Mouse (Mus musculus) kidney, adult 18-20 months (tissue): ENCODE measurements around the gene E130308A19Rik.

Source experiments
- DNase-seq: peaks from one replicate; pipeline ENCODE4 v3.0.0; 2021

The E130308A19Rik gene

DNA sequence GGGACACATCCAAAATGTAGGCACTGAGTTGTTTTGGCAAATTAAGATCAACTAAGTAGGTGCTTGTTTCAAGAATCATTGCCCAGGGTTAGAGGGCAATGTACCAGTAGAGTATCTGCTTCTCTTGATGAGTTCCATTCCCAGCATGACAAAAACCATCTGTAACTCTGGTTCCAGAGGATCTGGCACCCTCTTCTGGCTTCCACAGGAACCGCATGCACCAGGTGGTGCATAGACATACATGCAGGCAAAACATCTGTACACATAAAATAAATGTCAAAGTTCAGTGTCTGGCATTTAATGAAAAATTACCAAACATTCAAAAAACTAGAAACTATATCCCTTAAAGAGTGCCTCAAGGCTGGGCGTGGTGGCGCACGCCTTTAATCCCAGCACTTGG, 113.3 kb downstream of the E130308A19Rik start:
- no peak for DNase-seq

DNA sequence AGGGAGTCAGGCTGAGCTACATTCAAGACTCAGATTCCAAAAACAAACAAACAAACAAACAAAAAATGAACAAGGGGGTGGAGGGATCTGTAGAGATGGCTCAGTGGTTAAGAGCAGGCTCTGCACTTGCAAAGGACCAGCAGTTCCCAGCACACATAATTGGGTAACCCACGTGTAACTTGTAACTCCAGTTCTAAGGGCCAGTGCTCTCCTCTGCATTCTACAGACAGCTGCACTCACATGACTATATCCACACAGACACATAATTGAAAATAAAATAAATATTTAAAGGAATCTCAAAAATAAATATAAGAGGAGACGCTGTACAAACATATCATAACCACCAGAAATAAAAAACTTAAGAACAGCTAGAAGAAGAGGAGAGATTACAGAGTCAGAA, 113.9 kb downstream of the E130308A19Rik start:
- DNase-seq, result no peak

DNA sequence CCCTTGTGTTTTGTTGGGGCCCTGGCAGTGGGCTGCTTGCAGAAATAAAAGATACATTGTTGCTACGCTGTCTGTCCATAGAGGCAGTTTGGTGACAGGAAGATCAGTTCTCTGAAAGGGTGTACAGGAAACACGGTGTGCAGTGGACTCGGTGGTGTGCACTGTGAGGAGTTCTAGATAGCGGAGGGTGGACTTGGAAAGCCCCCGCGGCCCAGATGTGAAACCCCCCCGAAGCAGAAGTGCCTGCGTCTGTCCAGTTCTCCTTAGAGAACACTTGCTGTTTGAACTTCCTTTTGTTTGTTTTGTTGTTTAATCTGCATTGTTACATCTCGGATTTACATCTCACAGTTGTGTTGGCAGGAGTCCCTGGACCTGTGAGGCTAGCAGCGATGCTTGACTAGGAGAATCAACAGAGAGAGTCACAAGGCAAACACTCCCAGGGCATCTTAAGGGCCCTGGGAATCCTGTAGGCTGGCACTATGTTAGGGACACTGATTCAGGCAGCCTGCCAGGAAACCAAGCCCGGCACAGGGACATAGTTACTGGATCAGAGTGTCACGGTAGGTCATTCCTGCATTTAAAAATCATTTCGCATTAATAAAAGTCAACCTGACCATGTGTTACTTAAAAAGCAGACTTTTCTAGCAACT, 127.6 kb downstream of the E130308A19Rik start:
- peak; percentile 25 for DNase-seq

DNA sequence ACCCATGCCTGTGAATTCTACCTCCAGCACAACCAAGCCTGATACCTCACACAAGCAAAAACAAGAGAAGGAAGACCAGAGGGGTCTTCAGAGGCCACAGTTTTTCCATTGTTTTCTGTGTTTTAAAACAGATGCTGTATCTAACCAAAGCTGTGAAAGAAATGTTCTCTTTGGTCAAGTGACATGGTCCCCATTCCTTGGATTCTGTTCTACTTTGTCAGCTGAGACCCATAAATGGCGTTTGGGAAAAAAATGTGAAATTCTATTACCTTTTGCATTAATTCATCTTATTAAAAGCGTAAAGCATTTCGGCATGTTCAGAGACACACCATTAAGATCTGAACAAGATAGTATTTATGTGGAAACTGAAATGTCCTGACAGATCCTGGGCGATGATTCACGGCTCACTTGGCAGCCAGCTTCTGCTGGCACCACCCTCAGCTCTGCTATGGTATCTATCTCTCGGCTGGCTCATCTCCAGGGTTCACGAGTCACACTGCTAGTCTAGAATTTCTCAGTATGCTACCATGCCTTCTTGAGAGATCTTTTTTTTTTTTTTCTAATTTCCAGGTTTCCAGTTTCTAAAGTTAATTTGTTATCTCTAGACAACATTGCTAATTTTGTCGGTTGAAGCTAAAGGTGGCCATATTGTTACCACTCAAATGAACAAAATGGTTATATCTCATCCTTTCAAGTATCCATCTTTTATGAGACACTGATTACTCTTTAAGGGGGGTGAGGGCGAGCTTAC, 130.5 kb downstream of the E130308A19Rik start:
- DNase-seq, result peak; percentile 62

DNA sequence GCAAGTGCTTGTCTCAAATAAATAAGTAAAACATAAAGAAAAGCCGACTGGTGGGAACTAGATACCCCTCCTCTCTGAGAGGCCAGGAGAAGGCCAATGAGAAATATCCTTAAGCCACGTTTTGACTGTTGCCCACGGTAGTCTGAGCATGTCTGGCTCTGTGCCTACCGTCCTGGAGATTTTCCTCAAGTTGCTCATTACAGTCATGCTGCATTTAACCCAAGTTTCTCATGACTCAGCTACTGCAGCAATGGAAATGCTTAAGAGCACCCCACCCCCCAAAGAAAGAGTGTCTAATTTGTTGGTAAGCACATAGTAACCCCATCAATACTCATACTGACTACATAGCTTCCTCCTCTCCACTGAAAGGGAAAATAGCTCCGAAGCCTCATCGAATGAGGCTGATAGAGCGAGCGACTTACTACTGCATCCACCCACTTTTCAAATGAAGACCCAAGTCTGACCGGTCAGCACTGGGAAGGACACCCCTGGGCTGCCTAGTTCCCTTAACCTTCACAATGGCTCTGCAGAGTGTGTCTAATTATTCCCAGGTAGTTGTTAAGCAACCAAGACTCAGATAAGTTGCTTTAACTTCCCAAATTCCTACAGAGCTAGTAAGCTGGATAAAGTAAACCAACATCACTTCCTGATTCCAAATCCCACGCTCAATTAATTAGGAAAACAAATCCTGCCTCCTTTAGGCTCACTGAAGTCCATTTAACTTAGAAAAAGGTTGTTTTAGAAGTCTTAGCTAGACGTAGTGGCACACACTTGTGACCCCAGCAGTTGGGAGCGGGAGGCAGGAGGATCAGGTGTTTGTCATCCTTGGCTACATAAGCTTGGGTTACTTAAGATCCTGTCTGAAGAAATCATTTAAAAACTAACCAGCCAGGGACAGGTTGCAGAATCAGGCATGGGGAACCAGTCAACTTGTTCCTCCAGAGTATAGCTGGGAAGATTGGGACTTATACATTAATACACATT, 131.7 kb downstream of the E130308A19Rik start:
- DNase-seq, result peak; percentile 32

DNA sequence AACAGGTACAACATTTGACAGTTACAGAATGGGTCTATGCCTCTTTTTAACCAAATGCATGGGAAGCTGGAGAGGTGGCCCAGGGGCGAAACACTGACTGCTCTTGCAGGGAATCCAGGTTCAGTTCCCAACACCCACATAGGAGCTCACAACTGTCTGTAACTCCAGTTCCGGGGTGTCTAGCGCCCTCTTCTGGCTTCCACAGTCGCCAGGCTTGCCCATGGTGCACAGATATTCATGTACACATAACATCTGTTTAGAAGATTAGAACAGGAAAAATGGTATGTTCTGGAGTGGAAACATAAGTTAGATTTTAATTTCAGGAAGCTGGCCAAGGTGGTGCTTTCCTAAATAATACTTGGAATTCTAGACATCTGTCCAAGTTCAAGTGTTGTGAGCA, 134.0 kb downstream of the E130308A19Rik start:
- no peak for DNase-seq

DNA sequence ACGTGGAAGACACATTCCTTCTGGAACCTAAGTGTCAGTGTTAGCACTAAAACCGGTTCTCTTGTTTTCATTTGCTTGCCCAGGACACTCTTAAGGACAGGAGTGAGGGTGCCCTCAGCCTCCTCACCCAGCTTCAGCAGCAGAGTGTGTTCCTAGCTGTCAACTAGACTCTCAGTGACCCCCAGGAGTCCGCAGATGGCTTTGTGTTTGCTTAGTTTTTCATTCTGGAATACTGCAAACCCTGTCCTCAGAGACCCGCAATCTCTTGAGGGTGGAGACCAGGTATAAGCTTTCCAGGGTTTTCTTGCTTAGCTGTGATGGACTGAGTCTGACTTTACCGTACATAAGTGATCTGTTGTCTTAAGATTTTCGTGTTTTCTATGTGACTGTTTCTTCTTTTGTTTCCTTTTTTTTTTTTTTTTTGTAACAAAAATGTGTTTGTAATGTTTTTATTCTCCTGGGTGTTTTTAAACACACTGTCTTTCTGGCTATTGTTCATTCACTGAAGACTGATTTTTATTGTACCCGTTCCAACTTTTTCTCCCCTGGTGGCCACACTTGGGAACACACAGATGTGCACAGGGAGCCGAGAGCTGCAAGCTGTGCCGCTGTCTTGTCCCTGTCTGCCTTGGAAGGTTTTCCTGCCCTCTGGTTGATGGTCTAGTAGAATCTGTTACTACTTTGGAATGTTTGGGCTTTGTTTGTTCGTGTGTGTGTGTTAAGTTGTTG, 134.8 kb downstream of the E130308A19Rik start:
- peak; percentile 63 for DNase-seq

DNA sequence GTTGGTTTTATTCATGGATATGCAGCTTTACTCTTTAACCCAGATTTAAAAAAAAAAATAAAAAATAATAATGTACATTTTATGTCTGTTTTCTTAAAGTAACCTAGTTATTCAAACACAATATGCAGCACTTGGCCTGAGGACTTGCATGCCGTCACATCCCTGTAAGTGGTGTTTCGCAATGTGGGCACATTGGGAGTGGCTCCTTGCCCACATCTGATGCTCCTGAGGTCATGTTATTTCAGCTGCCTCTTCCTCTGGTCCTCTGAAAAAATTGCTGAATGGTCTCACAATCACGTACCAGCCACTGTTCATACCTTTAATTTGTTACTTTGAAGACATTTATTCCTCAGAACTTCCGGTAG, 135.3 kb downstream of the E130308A19Rik start:
- DNase-seq, result no peak

DNA sequence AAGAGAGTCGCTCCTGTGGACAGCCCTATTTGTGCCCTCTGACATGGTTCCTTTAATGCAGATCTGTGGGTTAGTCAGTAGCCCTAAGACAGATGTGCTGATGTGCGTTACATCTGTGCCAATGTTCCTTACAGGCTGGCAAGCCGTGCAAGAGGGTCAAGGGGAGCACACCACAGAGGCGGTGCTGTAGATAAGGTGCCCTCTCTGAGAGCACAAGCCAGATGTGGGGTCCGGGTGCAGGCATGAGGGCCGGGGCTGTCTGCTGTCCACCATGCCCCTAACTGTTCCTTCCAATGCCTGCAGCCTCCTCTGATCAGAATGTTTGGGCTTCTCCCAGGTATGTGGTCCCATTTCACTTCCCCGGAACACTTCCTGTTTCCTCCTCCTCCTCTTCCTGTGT, 138.9 kb downstream of the E130308A19Rik start:
- no peak for DNase-seq

DNA sequence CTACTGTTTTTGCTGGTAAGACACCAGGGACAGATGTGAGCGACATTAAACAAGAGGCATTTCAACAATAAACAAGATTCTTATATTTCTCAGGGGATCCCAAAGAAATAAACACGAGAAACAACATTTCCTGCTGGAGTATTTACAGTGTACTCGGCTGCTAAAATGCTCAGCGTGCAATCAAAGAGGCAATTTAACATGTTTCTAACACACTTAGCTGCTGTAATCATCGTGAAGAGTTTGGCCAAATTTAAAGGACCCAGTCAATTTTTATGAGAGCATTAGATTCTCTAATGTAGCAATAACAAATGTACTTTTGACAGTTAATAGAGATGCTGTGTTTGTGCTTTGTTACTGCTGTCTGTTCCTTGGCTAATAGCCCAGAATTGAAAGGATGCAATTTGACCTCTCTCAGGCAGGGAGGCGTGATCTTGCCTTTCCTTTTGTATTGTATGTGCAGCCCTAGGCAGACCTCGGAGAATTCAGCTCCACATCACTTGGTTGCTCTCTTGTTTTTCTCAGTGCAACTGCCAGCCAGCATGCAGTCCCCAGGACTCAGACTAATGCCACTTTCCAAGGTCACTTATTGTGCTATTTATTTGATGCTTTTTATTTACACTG, 139.5 kb downstream of the E130308A19Rik start:
- no peak for DNase-seq

DNA sequence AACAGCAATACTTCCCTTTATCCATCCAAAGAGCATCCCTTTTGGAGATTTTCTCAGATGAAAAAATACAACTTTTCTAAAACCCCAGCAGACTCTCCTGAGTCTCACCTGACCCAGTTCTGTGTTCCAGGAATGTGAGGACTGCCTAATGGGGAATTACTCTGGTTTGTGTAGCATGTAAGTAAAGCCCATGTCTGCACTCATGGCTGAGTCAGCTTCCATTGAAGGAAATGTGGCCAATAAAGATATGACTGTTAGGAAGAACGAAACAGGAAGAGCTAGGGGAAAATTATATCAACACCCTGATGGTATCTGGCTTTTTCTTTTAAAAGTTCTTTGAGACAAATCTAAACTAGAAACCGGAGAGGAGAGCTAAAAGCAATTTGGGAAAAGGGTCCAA, 141.7 kb downstream of the E130308A19Rik start:
- no peak for DNase-seq

DNA sequence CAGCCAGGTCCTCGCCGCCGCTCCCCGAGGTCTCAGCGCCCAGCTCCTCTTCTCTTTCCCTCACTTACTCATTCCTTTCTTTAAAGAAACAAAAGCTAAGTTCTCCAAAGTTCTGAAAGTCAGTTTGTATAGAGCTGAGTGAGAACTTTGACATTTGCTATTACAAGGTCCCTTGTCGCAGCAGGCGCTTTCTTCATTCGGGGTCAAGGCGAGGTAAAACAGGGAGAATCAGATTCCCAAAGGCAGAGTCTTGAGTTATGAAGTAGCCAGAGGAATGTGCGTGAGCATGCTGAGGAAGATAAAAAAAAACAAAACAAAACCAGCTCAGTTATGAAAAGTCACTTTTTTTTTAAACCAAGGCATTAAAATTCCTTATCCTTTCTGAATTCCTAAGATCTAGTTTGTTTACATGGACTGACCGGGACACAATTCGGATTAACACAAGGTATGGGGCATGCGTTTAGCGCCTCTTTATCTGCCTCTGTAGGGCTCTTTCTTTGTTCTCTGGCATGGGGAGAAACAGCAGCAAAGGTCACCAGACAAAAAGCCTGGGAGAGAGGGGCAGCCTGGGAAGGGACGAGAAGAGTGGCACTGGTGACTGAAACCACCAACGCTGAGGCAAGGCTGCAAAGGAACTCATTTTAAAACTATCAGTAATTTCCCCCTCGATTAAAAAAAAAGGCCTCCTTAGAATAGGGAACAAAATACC, 146.3 kb downstream of the E130308A19Rik start:
- DNase-seq, result no peak

DNA sequence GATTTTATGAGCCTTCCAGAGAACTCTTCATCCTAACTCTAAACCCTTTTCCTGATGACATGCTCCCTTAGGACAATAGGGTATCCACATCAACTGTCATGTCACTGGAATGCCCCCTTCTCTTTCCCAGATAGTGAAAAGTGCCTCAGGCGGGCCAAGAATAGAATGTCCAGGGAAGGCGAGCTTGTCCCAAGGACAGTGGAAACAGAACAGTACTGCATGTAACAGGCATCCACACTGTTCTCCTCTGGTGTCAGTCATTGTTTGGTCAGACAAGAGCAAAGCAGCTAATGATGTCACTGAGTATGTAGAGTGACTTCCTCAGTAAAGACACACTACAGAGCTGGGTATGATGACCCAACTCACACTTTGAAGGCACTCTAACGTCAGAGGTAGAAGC, 151.8 kb downstream of the E130308A19Rik start:
- DNase-seq, result no peak

DNA sequence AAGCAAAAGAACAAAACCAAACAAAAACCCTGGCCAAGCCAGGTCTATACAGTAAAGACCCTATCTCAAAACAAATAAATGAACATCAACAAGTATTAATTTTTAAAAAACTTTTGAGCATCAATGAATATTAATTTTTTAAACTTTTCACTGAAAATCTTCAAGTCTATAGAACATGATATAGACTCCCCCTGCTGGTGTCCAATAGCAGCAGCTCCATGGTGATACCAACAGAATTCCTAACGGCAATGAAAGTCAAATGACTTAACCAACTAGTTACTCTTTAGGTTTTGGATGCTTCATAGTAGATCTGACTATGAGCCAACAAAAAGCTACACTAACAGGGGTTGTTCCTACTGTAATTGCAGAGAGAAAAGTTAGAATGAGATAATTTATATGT, 154.6 kb downstream of the E130308A19Rik start:
- no peak for DNase-seq

DNA sequence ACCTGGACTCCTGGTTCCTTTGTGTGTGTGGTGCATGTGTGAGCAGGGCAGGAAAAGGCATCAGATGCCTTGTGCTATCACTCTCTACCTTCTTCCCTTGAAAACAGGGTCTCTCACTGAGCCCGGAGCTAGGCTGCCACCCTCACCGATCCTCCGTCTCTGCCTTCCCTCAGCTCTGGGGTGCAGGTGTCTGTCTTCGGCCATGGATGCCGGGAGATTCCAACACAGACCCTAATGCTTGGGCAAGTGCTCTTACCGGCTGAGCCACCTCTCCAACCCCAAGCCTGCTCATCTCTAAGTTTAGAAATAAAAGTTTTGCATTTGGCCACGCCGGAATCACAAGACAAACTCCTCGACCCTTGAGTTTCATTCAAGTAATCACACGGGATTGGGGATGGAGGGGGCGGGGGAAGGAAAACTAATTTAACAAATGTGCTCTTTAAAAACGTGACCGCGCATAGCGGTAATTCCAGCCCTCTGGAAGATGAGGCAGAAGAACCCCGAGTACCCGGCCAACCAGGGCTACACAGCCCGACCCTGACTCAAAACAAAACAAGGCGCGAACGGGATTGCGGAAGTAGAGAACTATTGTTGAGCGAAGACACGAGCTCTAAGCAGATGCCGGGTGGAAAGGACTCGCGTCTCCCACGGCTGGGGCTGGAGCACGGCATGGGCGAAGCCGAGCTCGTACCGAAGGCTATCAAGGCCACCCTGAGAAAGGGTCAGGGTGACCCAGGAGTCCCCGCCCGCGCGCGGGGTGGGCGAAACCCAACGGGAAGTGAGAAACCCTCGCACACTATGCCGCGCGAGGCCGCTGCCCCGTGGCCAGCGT, 157.1 kb downstream of the E130308A19Rik start:
- DNase-seq, result no peak

DNA sequence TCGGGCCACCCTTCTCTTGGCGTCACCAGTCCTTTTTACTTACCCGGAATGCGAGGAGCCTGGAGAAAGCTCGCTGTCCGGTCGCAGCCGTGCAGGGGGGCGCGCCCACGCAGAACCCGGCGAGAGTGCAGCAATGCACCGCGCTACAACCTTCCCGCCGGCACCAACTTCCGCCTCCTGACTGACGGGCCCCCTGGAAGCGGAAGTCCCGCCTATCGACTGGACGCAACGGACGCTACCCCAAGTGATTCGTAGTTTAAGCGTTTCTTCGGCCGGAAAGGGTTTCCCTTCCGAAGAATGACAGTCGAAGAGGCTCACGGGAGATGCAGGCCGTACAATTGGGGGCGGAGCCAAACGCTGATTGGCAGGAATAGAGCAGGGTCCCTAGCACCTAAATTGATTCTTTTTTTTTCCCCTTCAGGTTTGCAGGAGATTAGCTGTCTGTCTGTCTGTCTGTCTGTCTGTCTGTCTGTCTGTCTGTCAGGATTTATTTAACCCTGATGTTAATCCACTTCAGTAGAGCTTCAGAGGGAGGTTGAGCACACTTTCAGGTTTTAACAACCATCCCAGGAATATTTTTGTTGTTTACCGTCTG, 157.8 kb downstream of the E130308A19Rik start:
- DNase-seq, result peak; percentile 94

DNA sequence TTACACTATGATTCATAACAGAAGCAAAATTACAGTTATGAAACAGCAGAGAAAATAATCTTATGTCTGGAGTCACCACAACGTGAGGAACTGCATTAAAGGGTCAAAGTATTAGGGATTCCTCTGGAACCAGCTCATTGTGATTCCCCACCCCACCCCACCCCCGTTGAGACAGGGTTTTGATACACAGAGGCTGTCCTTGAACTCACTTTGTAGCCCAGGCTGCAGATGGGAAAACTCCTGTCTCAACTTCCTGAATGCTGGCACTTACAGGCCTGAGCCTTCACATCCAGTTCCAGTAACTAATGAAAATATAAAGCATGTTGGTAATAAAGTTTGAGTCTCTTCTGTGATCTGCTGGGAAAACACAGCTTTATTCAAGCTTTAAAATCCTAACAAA, 159.4 kb downstream of the E130308A19Rik start:
- no peak for DNase-seq

DNA sequence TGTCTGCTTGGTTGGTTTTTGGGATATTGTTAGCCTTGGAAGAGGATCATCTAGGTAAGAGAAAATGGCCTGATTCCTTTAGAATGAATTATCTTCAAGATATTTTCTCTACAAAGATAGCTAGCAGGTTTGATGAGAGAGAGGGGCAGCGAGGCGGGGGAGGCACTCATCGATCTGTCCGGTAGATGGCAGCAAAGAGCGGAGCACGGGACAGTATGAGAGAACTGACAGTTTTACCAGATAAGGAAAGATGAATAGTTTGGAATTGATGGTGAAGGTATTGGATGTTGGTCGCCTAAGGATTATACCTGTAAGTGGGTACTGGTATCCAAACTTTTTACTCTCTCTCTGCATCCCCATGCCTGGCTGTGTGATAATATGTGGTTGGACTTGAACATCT, 160.7 kb downstream of the E130308A19Rik start:
- peak; percentile 80 for DNase-seq

DNA sequence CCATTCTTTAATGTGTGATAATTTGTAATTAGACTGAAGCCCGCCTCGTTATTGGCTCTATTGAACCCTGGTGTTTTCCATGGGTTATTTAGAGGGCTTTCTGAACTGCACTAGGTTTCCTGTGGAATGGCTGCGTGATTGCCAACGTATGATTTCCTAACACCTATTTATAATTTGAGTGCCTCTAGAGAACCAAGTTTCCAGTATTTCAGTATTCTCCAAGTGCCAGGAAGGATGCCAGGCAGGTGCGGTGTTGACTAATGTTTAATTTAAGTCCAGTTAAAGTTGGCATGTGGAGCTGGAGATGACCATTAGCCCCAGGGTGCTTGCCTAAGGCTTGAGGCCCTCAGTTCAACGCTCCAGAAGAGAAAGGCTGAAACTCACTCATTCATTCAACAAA, 161.1 kb downstream of the E130308A19Rik start:
- DNase-seq, result peak; percentile 18

DNA sequence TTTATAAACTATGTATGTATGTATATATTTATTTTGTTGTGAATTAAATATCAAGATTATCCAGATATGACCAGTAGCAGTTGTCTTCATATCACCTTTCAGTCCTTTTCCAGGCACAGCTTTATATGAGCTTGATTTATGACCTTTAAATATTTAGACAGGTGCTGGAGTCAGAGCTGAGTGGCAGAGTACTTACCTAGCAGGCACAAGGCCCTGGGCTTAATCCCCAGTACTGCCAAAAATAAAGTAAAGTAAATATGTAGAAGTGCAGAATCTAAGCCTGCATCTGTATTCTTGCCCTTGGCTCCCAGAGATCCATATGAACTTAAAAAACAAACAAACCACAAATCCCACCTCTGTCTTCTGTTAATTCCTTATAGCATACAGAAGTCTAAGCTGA, 163.0 kb downstream of the E130308A19Rik start:
- no peak for DNase-seq
